Mouse (Mus musculus) ES-Bruce4 (cell line): ENCODE data around the gene Plekha5.

Source experiments
- CTCF ChIP-seq: IDR thresholded peaks from one replicate; pipeline ENCODE4 v1.8.1; 2011; ENCODE audit warnings: low read depth, low read length
- EP300 ChIP-seq: IDR thresholded peaks from 2 replicates; pipeline ENCODE4 v1.6.1; 2011; ENCODE audit warnings: low read depth, low read length; ENCODE audit not compliant: insufficient read depth
- POLR2A ChIP-seq: IDR thresholded peaks from one replicate; pipeline ENCODE4 v1.8.1; 2011; ENCODE audit warnings: low read length; ENCODE audit not compliant: insufficient read depth

DNA sequence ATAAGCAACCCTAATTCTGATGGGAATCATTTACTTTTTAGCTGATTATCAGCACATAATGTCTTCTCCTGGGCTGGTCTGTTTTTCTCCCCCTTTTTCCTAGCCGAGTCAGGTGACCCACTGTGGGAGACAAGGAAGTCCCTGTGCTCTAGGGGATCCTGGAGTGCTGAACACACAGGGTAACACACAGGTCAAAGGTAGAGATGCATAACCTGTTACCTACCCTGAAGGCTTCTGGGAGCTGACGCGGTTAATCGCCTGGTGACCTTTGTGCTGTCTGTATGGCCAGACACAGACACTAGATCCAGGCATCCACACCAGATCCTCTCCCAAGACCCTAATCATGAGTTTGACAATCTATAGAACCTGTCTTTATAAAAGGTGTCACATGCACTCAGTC lies 177.3 kb downstream of the Plekha5 start:
- TF ChIP-seq POLR2A (no peak), CTCF (no peak), EP300 (0 out of 2 replicates have a peak, but pooled peaks have one; percentile 29)
